Mouse (Mus musculus) A20 (cell line): ENCODE data around the gene Dpy30.

Experiments
- DNase-seq: peaks from one replicate; pipeline ENCODE4 v3.0.0-alpha.2; 2011; ENCODE audit warnings: low read depth, low spot score

Gene Dpy30

DNA sequence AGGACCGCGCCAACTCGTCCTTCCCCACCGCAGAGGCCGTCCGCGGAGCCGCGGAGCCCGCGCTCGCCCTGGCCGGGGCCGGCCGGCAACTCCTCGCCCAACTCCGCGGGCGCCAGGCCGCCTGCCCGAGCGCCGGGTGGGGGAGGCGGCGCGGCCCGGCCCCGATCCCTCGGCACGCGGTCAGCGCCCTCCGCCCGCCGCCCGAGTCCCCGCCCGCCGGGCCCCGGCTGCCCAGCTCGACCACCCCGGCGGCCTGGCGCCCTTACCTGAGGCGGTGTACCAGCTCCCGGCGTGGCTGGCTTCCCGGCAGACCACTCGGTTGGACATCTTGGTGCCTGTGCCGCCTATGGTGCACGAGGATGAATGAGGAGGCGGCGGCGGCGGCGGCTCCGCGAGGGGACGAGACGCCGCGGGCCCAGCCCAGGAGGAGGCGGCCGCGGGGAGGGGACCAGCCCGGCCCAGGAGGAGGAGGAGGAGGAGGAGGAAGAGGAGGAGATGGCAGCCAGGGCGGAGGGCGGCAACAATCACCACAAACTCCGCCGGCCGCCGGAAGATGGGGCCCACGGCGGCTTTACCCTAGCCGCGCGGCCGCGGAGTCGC is 29.2 kb downstream of the Dpy30 start:
- DNase-seq: peak; percentile 88

GRCm38 (mm10) chr17:74293687-74294425 is 29.9 kb downstream of the Dpy30 start:
- peak; percentile 71 for DNase-seq

- DNase-seq: no peak
Measured at GRCm38 (mm10) chr17:74291640-74292361, 31.9 kb downstream of the Dpy30 start.

DNA sequence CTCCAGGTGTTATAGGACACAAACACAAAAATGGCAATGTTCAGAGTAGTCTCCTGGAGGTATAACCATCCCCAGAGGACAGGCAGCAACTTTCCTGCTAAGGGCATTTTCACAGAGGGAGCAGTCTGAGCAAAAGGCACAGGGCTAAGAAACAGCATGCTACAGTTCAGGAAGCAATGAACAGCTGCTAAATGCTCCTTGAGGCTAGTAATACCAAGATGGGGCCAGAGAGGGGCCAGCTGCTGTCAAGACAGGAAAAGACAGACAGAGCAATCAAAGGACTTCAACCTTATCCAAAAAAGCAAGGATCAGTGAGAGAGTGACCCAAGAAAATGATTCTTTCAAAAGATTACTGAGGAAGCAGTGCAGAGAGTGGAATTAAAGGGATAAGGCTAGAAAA is 32.9 kb downstream of the Dpy30 start:
- DNase-seq: no peak

GRCm38 (mm10) chr17:74290198-74290597 is 33.5 kb downstream of the Dpy30 start:
- no peak for DNase-seq

- no peak for DNase-seq
Measured at GRCm38 (mm10) chr17:74288626-74289025, 35.1 kb downstream of the Dpy30 start.

DNA sequence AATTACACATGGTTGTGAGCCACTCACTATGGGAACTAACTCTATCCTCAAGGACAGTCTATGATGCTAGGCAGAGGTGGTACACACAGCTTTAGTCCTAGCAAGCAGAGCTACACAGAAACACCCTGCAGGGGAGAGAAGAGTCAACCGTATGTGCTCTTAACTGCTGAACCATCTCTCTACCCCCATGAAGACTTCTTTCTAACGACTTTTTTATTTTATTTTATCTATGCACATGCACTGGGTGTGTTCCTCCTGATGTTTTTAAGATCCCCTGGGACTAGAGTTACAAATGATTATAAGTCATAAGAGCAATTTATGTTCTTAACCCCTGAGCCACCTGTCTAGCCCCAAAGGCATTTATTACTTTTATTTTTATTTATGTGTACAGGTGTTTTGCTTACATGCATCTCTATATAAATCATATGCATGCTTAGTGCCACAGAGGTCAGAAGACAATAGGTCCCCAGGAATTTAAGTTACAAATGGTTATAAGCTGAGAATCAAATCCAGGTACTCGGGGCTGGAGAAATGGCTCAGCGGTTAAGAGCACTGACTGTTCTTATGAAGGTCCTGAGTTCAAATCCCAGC is 37.5 kb downstream of the Dpy30 start:
- no peak for DNase-seq

DNA sequence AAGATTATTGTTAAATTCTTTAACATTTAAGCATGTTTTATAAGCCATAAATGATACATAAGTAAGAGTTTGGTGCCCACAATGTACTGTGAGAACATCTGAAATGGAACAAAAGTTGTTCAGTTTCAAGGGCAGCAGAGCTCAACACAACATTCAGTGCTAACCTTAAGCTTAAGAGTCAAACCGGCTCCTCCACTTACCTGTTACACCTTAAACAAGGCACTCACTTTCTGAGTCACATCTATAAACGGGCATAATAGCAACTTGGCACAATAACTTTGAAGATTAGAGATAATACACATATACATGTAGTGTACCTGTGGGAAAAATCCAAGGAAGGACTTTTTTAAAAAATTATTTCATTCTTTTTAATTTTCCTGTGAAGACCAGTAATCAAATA is 38.0 kb downstream of the Dpy30 start:
- DNase-seq: no peak

- DNase-seq: no peak
Measured at GRCm38 (mm10) chr17:74284397-74285115, 39.2 kb downstream of the Dpy30 start.

GRCm38 (mm10) chr17:74282024-74282423 is 41.7 kb downstream of the Dpy30 start:
- no peak for DNase-seq

DNA sequence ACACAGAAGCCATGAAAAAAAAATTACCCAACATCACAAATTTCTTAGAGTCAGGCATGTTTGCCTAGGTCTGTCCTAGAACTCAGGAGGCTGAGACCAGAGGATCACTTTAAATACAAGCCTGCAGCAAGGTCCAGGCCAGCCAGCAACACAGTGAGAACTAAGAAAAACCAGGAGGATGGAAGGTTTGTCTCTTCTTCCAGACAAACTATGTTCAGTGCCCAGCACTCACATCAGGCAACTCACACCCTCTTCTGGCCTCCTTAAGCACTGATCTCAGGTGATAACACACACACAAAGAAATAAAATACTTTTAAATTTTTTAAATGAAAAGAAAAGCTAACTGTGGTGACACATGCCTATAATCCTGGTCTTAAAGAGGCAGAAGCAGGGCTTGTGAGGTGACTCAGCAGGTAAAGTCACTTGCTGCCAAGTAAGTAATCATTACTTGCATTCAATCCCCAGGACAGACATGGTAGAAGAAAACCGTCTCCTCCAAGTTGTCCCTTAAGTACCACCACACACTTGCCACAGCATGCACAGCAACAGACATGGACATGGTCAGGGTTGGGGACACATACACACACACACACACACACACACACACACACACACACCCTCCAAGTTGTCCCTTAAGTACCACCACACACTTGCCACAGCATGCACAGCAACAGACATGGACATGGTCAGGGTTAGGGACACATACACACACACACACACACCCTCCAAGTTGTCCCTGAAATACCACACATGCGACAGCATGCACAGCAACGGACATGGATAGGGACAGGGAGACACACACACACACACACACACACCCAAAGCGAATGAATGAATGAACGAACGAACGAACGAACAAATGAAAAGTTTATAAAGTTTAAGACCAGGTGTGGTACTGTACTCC is 44.5 kb downstream of the Dpy30 start:
- no peak for DNase-seq

DNA sequence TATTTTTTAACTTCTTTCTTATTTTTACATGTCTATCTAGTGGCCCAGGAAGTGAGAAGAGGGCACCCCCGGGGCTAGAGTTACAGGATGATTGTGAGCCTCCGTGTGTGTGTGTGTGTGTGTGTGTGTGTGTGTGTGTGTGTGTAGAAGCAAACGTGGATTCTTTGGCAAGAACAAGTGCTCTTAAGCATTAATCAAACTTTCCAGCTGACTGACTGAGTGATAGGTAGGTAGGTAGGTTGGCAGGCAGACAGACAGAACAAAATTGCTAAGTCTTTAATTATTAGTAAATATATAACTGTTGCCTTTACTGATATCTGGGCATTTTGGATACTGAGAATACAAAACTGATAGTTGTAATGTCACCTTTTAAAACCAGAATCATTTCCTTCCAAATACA is 49.3 kb downstream of the Dpy30 start:
- DNase-seq: no peak

DNA sequence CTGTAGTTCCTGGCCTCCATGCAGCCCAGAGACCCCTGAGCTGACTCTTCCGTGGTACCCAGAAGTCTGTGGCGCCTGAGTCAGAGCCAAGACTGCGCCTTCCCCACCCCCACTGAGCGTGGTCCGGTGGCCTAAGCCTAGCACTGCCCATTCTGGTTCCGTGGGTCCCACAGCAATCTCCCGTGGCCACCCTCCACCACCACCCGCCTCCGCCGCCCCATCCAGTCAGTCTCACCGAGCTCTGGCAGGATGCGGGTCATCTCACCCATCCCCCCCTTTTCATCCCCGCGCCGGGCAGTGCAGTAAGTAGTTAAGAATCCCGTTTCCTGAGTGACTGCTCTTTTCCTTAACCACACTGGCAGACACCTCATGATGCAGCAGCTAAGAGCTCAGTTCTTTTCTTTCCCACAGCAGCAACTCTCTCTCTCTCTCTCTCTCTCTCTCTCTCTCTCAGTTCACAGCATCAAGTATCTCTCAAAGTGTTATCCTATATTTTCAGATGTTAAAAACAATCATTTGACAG is 51.0 kb downstream of the Dpy30 start:
- no peak for DNase-seq

GRCm38 (mm10) chr17:74271541-74272268 is 52.0 kb downstream of the Dpy30 start:
- DNase-seq: no peak

DNA sequence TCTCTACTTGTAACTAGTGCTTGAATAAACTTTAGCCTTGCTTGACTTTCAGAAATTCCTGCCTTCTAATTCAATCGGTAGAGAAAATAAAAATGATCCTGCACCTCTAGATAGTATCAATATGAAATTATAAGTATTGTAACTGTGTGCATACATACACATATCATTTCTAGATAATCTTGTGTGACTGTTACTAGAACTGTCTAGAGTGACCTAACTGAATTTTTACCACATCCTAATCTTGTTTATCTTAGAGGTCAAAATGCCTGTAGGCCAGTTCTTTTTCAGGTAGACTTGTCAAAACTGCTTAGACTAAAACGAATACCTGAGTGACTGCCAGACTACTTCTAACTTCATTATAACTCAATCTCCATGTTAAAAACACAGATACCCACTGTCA is 53.5 kb downstream of the Dpy30 start:
- DNase-seq: no peak

DNA sequence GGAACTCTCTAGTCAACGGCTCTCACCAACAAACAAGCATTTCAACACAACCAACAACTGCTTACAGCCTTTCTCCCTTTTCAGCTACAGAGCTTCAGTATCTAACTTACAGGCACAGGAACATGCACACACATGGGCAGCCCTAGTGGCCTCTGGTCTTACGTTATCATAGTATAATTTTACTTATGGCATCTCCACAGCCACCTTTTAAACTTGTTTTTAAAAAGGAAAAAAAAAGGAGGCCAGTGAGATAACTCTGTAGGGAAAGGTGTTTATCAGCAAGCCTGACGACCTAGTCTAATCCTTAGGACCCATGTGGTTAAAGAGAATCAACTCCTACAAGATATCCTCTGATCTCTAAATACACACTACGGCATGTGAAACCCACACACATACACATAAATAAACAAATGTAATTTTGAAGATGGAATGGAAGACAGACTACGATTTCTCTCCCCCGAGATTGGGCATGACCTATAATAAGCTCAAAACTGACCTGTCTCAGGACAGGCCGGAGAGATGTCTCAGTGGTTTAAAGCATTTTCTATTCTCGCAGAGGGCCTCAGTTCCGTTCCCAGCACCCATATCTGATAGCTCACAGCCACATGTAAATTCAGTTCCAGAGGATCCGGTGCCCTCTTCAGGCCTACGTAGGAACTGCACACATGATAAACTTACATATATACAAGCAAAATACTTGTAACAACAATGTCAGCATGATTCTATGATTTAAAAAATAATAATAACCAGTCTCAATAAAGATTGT is 56.1 kb downstream of the Dpy30 start:
- DNase-seq: no peak

GRCm38 (mm10) chr17:74265636-74266035 is 58.1 kb downstream of the Dpy30 start:
- DNase-seq: no peak

- no peak for DNase-seq
Measured at GRCm38 (mm10) chr17:74265156-74265505, 58.6 kb downstream of the Dpy30 start.
